Mouse (Mus musculus) olfactory bulb, adult 2 months (tissue): ENCODE data around the gene Zfp612.

ENCODE experiments used
- CTCF ChIP-seq: fragments of 200-500 bp; IDR thresholded peaks from 2 replicates; pipeline ENCODE4 v1.5.1; 2012; ENCODE audit warnings: low read depth, mild to moderate bottlenecking, low read length, moderate library complexity; ENCODE audit not compliant: insufficient read depth
- POLR2A ChIP-seq: fragments of 200-500 bp; IDR thresholded peaks from 2 replicates; pipeline ENCODE4 v1.6.1; 2012; ENCODE audit warnings: mild to moderate bottlenecking, low read depth, low read length, moderate library complexity; ENCODE audit not compliant: insufficient read depth

DNA sequence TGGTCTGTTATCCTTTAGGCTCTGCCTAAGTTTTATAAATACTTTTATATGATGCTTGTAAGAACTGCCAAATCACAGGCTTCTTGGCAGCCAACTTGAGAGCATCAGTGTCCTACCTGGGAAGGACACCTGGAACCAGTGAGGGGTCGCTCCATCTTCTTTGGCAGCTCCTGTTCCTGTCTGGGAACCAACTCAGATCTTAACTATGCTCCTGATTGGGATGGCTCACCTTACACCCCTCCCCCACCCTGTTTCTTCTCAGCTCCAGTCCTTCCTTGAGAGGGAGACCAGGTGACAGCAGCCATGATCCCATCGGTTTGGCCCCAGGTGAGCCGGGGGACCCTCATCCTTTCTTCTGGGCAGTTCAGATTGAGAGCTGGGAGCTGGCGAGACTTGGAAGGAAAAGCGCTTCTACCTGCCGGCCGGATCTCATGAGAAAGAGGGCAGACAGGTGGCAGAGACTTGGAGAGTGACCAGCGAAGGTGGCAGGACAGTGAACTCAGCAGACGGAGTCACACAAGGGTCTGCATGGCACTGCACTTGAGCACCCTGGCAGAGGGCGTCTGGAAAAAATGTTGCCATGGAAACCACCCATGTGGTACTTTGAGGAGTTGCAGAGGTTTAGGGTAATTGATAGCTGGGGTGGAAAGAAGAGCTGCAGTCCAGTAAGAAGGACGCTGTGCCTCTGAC is 3.0 kb downstream of the Zfp612 start:
- TF ChIP-seq CTCF (no peak), POLR2A (no peak)
